Comparison of ENCODE assay signal across 10 mouse cellular contexts in genomic region chr10:95217956-95218682, GRCm38 (mm10).
DNase-seq lines count a peak whose midpoint lies in the region; ATAC-seq and TF ChIP-seq lines count a peak whose summit lies in the region.
"Had no signal": no experiment of that assay in that cellular context is flagged by ENCODE, and none has a peak within 500 bp of the region (broad histone marks: within the 10 kb centered on the region; RNA-seq: fewer than 3 reads in every experiment).

No protein-coding gene starts in this region.

- H3K4me1 ChIP-seq in intestine, embryonic 14.5 days (replicated peaks; ENCODE audit: control insufficient read depth, insufficient read depth, low read length): peaks cover 19% of the 10 kb centered on the region
- peaks cover 6% of the 10 kb centered on the region; the same call in 1 of the 2 replicates for H3K4me1 ChIP-seq in intestine, embryonic 15.5 days (replicated peaks)
- H3K4me1 ChIP-seq in ES-E14 (ENCODE audit: control insufficient read depth in 2 of 2, insufficient read depth in 2 of 2, low read length in 2 of 2, poor library complexity in 1 of 2): peaks cover 16 to 18% of the 10 kb centered on the region in 2 experiments; a peak in 3 of 4 replicates
- H3K4me1 ChIP-seq in heart, embryonic 13.5 days: peaks cover 30% of the 10 kb centered on the region
- H3K4me1 ChIP-seq in lung, embryonic 14.5 days (ENCODE audit: insufficient read depth): peaks cover 12% of the 10 kb centered on the region; the same call in 1 of the 2 replicates

- 0 out of 2 replicates have a peak, but pooled peaks have one; percentile 40 for ATAC-seq in intestine, embryonic 14.5 days (replicated peaks; ENCODE audit: low FRiP score, low TSS enrichment, low read depth)
- ATAC-seq in intestine, embryonic 15.5 days: no peak
- no peak for ATAC-seq in heart, embryonic 13.5 days (ENCODE audit: extremely low read depth, insufficient number of reproducible peaks, low FRiP score, low TSS enrichment)
- peak; percentile 86 for ATAC-seq in lung, embryonic 14.5 days (ENCODE audit: insufficient read depth)

- H3K4me2 ChIP-seq in intestine, embryonic 14.5 days (ENCODE audit: low read length): no peak overlapping the region; the same call in 1 of the 2 replicates
- H3K4me2 ChIP-seq in intestine, embryonic 15.5 days (replicated peaks): no peak overlapping the region
- no peak overlapping the region for H3K4me2 ChIP-seq in heart, embryonic 13.5 days
- peak overlapping the region; percentile 18; the same call in 1 of the 2 replicates for H3K4me2 ChIP-seq in lung, embryonic 14.5 days

- DNase-seq in intestine, embryonic 14.5 days (ENCODE audit: low spot score): no peak
- DNase-seq in ES-E14 (ENCODE audit: low read depth, low spot score): no peak
- peak; percentile 84 for DNase-seq in lung, embryonic 14.5 days
- no peak for DNase-seq in right cerebral cortex, postnatal 4 days
- DNase-seq in spleen, adult 12 weeks (ENCODE audit: low spot score): no peak
- no peak for DNase-seq in right cerebral cortex, adult 18-20 months

- no peaks in the 10 kb centered on the region for H3K36me3 ChIP-seq in intestine, embryonic 14.5 days (ENCODE audit: control insufficient read depth, insufficient read depth, low read length)
- H3K36me3 ChIP-seq in intestine, embryonic 15.5 days: no peaks in the 10 kb centered on the region
- no peaks in the 10 kb centered on the region for H3K36me3 ChIP-seq in ES-E14 (ENCODE audit: control insufficient read depth, insufficient read depth, low read length, poor library complexity, severe bottlenecking)
- no peaks in the 10 kb centered on the region for H3K36me3 ChIP-seq in heart, embryonic 13.5 days
- no peaks in the 10 kb centered on the region for H3K36me3 ChIP-seq in lung, embryonic 14.5 days (ENCODE audit: insufficient read depth)

- no peak overlapping the region for H3K4me3 ChIP-seq in intestine, embryonic 14.5 days (ENCODE audit: low read depth, low read length)
- H3K4me3 ChIP-seq in intestine, embryonic 15.5 days (replicated peaks): no peak overlapping the region
- H3K4me3 ChIP-seq in ES-E14 (ENCODE audit: insufficient read depth in 1 of 2, low read depth in 1 of 2, low read length in 2 of 2, poor library complexity in 1 of 2, severe bottlenecking in 1 of 2): peak overlapping the region; percentile 33 to 35
- no peak overlapping the region for H3K4me3 ChIP-seq in heart, embryonic 13.5 days
- no peak overlapping the region for H3K4me3 ChIP-seq in lung, embryonic 14.5 days (ENCODE audit: low read depth, low read length)
- H3K4me3 ChIP-seq: erythroblast, embryonic 14.5 days; myocyte had no signal

- in situ Hi-C loops in ES-E14 (cut with MboI; ENCODE audit: low sequenced_read_pairs in 2 of 2, unreplicated experiment in 2 of 2): no loop called here

- no peaks in the 10 kb centered on the region for H3K9me3 ChIP-seq in intestine, embryonic 14.5 days (ENCODE audit: control insufficient read depth, low read length)
- H3K9me3 ChIP-seq in intestine, embryonic 15.5 days: no peaks in the 10 kb centered on the region
- H3K9me3 ChIP-seq in ES-E14 (ENCODE audit: control insufficient read depth, insufficient read depth, low read depth, low read length): no peaks in the 10 kb centered on the region
- no peaks in the 10 kb centered on the region for H3K9me3 ChIP-seq in heart, embryonic 13.5 days
- no peaks in the 10 kb centered on the region for H3K9me3 ChIP-seq in lung, embryonic 14.5 days (ENCODE audit: low read depth, low read length)

- 41% methylated on average over 18 of the region's 18 CpGs for WGBS in intestine, embryonic 14.5 days
- WGBS in intestine, embryonic 15.5 days: 50% methylated on average over 18 of the region's 18 CpGs
- 49% methylated on average over 18 of the region's 18 CpGs for WGBS in heart, embryonic 13.5 days
- 33% methylated on average over 18 of the region's 18 CpGs for WGBS in lung, embryonic 14.5 days

- H3K9ac ChIP-seq in intestine, embryonic 14.5 days (ENCODE audit: low read length): no peak overlapping the region
- no peak overlapping the region for H3K9ac ChIP-seq in intestine, embryonic 15.5 days
- peak overlapping the region; percentile 58; the same call in 1 of the 2 replicates for H3K9ac ChIP-seq in ES-E14 (ENCODE audit: insufficient read depth, low read depth, low read length, poor library complexity, severe bottlenecking)
- H3K9ac ChIP-seq in heart, embryonic 13.5 days: no peak overlapping the region
- no peak overlapping the region for H3K9ac ChIP-seq in lung, embryonic 14.5 days

- no peaks in the 10 kb centered on the region for H3K27me3 ChIP-seq in intestine, embryonic 14.5 days (replicated peaks; ENCODE audit: control insufficient read depth, insufficient read depth, low read length)
- no peaks in the 10 kb centered on the region for H3K27me3 ChIP-seq in intestine, embryonic 15.5 days (replicated peaks)
- H3K27me3 ChIP-seq in heart, embryonic 13.5 days (replicated peaks): peaks cover 19% of the 10 kb centered on the region
- H3K27me3 ChIP-seq in lung, embryonic 14.5 days (ENCODE audit: insufficient read depth, low read length): no peaks in the 10 kb centered on the region

- H3K27ac ChIP-seq in intestine, embryonic 14.5 days (ENCODE audit: low read depth): no peak overlapping the region
- no peak overlapping the region for H3K27ac ChIP-seq in intestine, embryonic 15.5 days
- peak overlapping the region; percentile 47 for H3K27ac ChIP-seq in ES-E14 (ENCODE audit: insufficient read depth, low read depth, low read length, poor library complexity, severe bottlenecking)
- H3K27ac ChIP-seq in heart, embryonic 13.5 days (replicated peaks): peak overlapping the region; percentile 16; the same call in 1 of the 2 replicates
- peak overlapping the region; percentile 83 for H3K27ac ChIP-seq in lung, embryonic 14.5 days (ENCODE audit: low read depth)

- peak; percentile 54 for TF ChIP-seq CTCF in lung, embryonic 14.5 days (IDR thresholded peaks at IDR 0.05; ENCODE audit: low read depth)

TF ChIP-seq in ES-E14, 5 proteins besides CTCF, POLR2A, EP300 and RAD21:
- no peak for TF ChIP-seq HCFC1 (IDR thresholded peaks at IDR 0.05; ENCODE audit: borderline replicate concordance, insufficient read depth, low read length)
- peak; percentile 50; the same call in 1 of the 2 replicates for TF ChIP-seq CHD2 (IDR thresholded peaks at IDR 0.05; ENCODE audit: low read depth, low read length)
- no peak for TF ChIP-seq ZNF384 (IDR thresholded peaks at IDR 0.05; ENCODE audit: low read depth, low read length)
- no peak for TF ChIP-seq MAFK (IDR thresholded peaks at IDR 0.05; ENCODE audit: insufficient read depth, low read depth, low read length)
- no peak for TF ChIP-seq ZC3H11A (IDR thresholded peaks at IDR 0.05; ENCODE audit: borderline replicate concordance, low read depth, low read length)

Comparison
In these comparisons a context has a peak if more than half of its experiments do, and no peak if none do; other contexts are left out.
1. ATAC-seq: peak in intestine, embryonic 14.5 days (single experiment) and lung, embryonic 14.5 days (single experiment); none in intestine, embryonic 15.5 days (single experiment) and heart, embryonic 13.5 days (single experiment).
2. H3K27ac ChIP-seq: peak in ES-E14 (single experiment), heart, embryonic 13.5 days (single experiment) and lung, embryonic 14.5 days (single experiment); none in intestine, embryonic 14.5 days (single experiment) and intestine, embryonic 15.5 days (single experiment).
3. H3K4me3 ChIP-seq: peak in ES-E14 (2 of 2); none in intestine, embryonic 14.5 days (single experiment), intestine, embryonic 15.5 days (single experiment), heart, embryonic 13.5 days (single experiment) and lung, embryonic 14.5 days (single experiment).